Mouse (Mus musculus): ENCODE results near the gene Rangrf. TPM values are rescaled to one million over a fixed set of nuclear protein-coding genes. Genes with fewer than 3 reads are reported as not detected.
A peak's percentile ranks its signal among the peaks of the same experiment; 100 is the strongest.
"Not testable (repeated sequence)": the region's sequence is repeated elsewhere in the genome, so short reads cannot be mapped to it uniquely, and the experiment has no call there.

Gene Rangrf
- 21.7 and 28.9 TPM in 2 replicates for total RNA-seq (2014; rRNA removed)
- 23.7 and 25.6 TPM in 2 replicates for polyA plus RNA-seq (2015; fragmentation: Nextera tagmentation; extraction: Ambion mirVana)

GRCm38 (mm10) chr11:68975085-68975484 is at the start of gene Rangrf:
TSS of gene Rangrf (minus strand) at chr11:68975185.
- ATAC-seq (no peak), DNase-seq (no peak)
- H3K36me3 ChIP-seq (ENCODE audit: insufficient read depth): no peaks in the 10 kb centered on the region
- TF ChIP-seq CTCF (IDR thresholded peaks at IDR 0.05; ENCODE audit: low read depth): no peak
- peak within 1 kb of the TSS; percentile 60 for H3K4me2 ChIP-seq (ENCODE audit: low read depth)
- whole genome bisulfite sequencing: 86% methylated on average over 7 of the region's 7 CpGs
- H3K9me3 ChIP-seq (ENCODE audit: low read length): no peaks in the 10 kb centered on the region
- H3K4me3 ChIP-seq (ENCODE audit: low read depth, low read length): peak within 1 kb of the TSS; percentile 38; the same call in 1 of the 2 replicates
- H3K4me1 ChIP-seq (ENCODE audit: insufficient read depth): no peaks in the 10 kb centered on the region
- H3K27me3 ChIP-seq (ENCODE audit: insufficient read depth, low read length): no peaks in the 10 kb centered on the region
- H3K27ac ChIP-seq (ENCODE audit: low read depth, low read length): no peak within 1 kb of the TSS
- no peak within 1 kb of the TSS for H3K9ac ChIP-seq

DNA sequence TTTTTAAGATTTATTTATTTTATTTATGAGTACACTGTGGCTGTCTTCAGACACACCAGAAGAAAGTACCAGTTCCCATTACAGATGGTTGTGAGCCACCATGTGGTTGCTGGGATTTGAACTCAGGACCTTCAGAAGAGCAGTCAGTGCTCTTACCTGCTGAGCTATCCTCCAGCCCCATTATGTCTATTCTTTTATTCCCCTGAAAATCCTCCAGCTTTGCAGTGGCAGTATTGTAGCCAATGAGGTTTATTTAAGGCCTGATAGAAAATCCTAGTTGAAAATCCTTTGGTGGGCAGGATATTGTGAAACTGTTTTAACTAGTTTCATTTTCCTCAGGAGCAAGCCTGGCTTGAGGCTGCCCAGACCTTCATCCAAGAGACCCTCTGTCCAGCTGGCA is 45.7 kb upstream of the Rangrf start:
- H3K36me3 ChIP-seq (ENCODE audit: insufficient read depth): peaks cover 44% of the 10 kb centered on the region
- H3K27me3 ChIP-seq (ENCODE audit: insufficient read depth, low read length): no peaks in the 10 kb centered on the region
- H3K27ac ChIP-seq (ENCODE audit: low read depth, low read length): no peak overlapping the region
- DNase-seq: no peak
- ATAC-seq: no peak
- TF ChIP-seq CTCF (IDR thresholded peaks at IDR 0.05; ENCODE audit: low read depth): no peak
- no peak overlapping the region for H3K9ac ChIP-seq
- no peaks in the 10 kb centered on the region for H3K9me3 ChIP-seq (ENCODE audit: low read length)
- no peak overlapping the region for H3K4me3 ChIP-seq (ENCODE audit: low read depth, low read length)
- peaks cover 7% of the 10 kb centered on the region for H3K4me1 ChIP-seq (ENCODE audit: insufficient read depth)
- H3K4me2 ChIP-seq (ENCODE audit: low read depth): no peak overlapping the region

DNA sequence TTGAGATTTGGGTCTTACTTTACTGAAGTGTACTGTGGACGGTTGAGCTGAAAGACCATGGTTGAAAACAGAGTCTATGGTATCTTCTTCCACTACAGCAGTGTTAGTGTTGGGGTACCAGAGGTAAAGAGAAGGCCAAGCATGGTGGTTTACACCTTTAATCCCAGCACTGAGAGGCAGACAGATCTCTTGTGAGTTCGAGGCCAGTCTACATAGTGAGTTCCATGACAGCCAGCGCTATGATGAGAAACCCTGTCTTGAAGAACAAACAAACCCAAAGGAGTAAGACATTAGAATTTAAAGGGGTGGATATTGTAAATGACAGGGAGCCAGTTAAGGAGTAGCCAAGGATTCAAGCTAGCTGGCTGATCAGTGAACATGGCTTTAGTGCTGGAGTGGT is 41.8 kb upstream of the Rangrf start:
- TF ChIP-seq CTCF (IDR thresholded peaks at IDR 0.05; ENCODE audit: low read depth): no peak
- Histone ChIP-seq H3K27me3 (ENCODE audit: insufficient read depth, low read length) (no peaks in the 10 kb centered on the region), H3K9ac (peak overlapping the region; percentile 90), H3K4me2 (ENCODE audit: low read depth) (peak overlapping the region; percentile 50), H3K9me3 (ENCODE audit: low read length) (no peaks in the 10 kb centered on the region), H3K27ac (ENCODE audit: low read depth, low read length) (peak overlapping the region; percentile 93), H3K36me3 (ENCODE audit: insufficient read depth) (peaks cover 7% of the 10 kb centered on the region), H3K4me3 (ENCODE audit: low read depth, low read length) (peak overlapping the region; percentile 68), H3K4me1 (ENCODE audit: insufficient read depth) (peaks cover 7% of the 10 kb centered on the region)
- DNase-seq (no peak), ATAC-seq (no peak)
- WGBS: 64% methylated on average over 3 of the region's 3 CpGs

DNA sequence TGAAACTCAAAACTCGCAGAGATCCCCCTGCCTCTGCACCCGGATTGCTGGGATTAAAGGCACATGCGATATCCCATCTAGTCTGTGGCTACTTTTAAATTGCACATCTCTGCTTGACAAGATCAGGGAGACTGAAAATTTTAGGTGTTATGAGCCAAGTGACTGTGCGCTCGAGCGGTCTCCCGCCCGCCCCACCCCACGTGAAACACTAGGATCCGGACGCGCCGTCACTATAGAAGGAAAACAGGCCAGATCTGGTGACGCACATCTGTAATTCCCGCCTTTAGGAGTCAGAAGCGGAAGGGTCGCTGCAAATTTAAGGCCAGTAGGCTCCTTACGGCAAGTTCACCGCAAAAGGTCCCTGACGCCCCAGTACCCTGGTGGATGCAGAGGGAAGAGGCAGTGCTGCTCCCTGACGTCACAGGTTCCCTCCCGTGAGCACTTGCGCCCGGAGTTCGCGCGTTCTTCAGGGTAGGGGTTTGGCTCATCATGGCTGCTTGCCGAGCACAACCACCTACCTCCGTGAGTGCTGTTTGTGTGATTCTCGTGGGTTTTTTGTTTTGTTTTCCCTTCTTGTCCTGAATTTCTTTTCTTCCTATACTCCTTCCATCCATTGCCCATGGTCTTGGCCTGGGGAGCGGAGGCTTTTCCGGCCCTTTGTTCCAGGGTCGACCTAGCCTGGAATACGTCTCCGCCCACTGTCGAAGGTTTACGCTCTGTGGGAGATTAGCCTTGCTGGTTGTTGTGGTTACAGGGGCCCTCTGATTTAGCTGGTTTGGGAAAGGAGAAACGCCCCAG is 40.9 kb upstream of the Rangrf start, which contains the start of gene Ctc1:
TSS of gene Ctc1 (plus strand) at position 268 of the 798 bp plus-strand sequence.
- no peaks in the 10 kb centered on the region for H3K27me3 ChIP-seq (ENCODE audit: insufficient read depth, low read length)
- peak within 1 kb of the TSS; percentile 50 for H3K4me2 ChIP-seq (ENCODE audit: low read depth)
- 3% methylated on average over 38 of the region's 38 CpGs for WGBS
- no peaks in the 10 kb centered on the region for H3K9me3 ChIP-seq (ENCODE audit: low read length)
- TF ChIP-seq CTCF (IDR thresholded peaks at IDR 0.05; ENCODE audit: low read depth): peak; percentile 88
- 0 out of 2 replicates have a peak, but pooled peaks cover under 1% of the 10 kb centered on the region for H3K36me3 ChIP-seq (ENCODE audit: insufficient read depth)
- peak within 1 kb of the TSS; percentile 93 for H3K27ac ChIP-seq (ENCODE audit: low read depth, low read length)
- peak within 1 kb of the TSS; percentile 68 for H3K4me3 ChIP-seq (ENCODE audit: low read depth, low read length)
- peak within 1 kb of the TSS; percentile 90 for H3K9ac ChIP-seq
- ATAC-seq (peak; percentile 98), DNase-seq (peak; percentile 96)
- peaks cover 7% of the 10 kb centered on the region for H3K4me1 ChIP-seq (ENCODE audit: insufficient read depth)

- WGBS: 1% methylated on average over 18 of the region's 18 CpGs
- peak; percentile 93 for DNase-seq
- Histone ChIP-seq H3K4me2 (ENCODE audit: low read depth) (peak overlapping the region; percentile 72), H3K9ac (peak overlapping the region; percentile 60), H3K9me3 (ENCODE audit: low read length) (no peaks in the 10 kb centered on the region), H3K4me1 (ENCODE audit: insufficient read depth) (peaks cover 11% of the 10 kb centered on the region), H3K4me3 (ENCODE audit: low read depth, low read length) (peak overlapping the region; percentile 51), H3K36me3 (ENCODE audit: insufficient read depth) (no peaks in the 10 kb centered on the region), H3K27ac (ENCODE audit: low read depth, low read length) (peak overlapping the region; percentile 83), H3K27me3 (ENCODE audit: insufficient read depth, low read length) (no peaks in the 10 kb centered on the region)
- peak; percentile 74 for ATAC-seq
- TF ChIP-seq CTCF (IDR thresholded peaks at IDR 0.05; ENCODE audit: low read depth): no peak
These were observed 37.2 kb upstream of the Rangrf start for GRCm38 (mm10) chr11:69012071-69012601.

GRCm38 (mm10) chr11:69011445-69011844 is 36.5 kb upstream of the Rangrf start:
- H3K4me2 ChIP-seq (ENCODE audit: low read depth): peak overlapping the region; percentile 72
- whole genome bisulfite sequencing: 84% methylated on average over 2 of the region's 2 CpGs
- not testable (repeated sequence) for H3K36me3 ChIP-seq (ENCODE audit: insufficient read depth); H3K27me3 ChIP-seq (ENCODE audit: insufficient read depth, low read length); H3K27ac ChIP-seq (ENCODE audit: low read depth, low read length); DNase-seq; H3K9me3 ChIP-seq (ENCODE audit: low read length); H3K4me1 ChIP-seq (ENCODE audit: insufficient read depth); ATAC-seq
- H3K4me3 ChIP-seq (ENCODE audit: low read depth, low read length): peak overlapping the region; percentile 51
- H3K9ac ChIP-seq: 0 out of 2 replicates have a peak overlapping the region, but pooled peaks have one; percentile 60

Measured in forebrain, postnatal 0 days (tissue).